Mouse (Mus musculus) thymus, postnatal 0 days (tissue): ENCODE measurements around the gene Cd274. TPM values are rescaled to one million over a fixed set of nuclear protein-coding genes. Genes with fewer than 3 reads are reported as not detected.

Source experiments
- DNase-seq: peaks from one replicate; pipeline ENCODE4 v3.0.0-alpha.2; 2015; ENCODE audit warnings: low spot score
- polyA plus RNA-seq: library from polyadenylated mRNA; unstranded; fragments of >200 nt; fragmentation: Nextera tagmentation; extraction: Ambion mirVana; gene quantifications from 2 replicates; pipeline ENCODE4 v1.2.1, GENCODE M21; 2015

The Cd274 gene
- polyA plus RNA-seq, 1 experiment from 2014 or later: 11.3 TPM

- DNase-seq: no peak
Observed at GRCm38 (mm10) chr19:29422796-29423195, 55.5 kb downstream of the Cd274 start.

DNA sequence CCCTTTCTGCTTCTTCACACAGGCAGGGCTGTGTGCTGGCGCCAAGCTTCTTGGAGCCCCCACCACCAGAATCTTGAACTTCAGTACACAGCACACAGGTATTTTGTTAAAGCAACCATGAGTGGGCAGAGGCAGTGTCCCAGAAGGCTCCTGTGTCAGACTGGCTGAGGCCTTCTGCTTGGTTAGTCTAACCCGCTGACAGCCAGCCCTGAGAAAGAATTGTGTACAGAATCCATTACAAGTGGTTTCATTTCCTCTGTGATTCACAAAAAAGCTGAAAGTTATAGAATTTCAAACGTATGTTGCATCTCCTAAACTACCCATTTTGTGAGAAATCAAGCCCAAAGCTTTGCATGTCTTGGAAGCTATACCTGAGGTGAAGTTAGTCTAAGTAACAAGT lies 63.3 kb downstream of the Cd274 start:
- no peak for DNase-seq

GRCm38 (mm10) chr19:29430953-29431352 lies 63.7 kb downstream of the Cd274 start:
- DNase-seq: peak; percentile 20

DNA sequence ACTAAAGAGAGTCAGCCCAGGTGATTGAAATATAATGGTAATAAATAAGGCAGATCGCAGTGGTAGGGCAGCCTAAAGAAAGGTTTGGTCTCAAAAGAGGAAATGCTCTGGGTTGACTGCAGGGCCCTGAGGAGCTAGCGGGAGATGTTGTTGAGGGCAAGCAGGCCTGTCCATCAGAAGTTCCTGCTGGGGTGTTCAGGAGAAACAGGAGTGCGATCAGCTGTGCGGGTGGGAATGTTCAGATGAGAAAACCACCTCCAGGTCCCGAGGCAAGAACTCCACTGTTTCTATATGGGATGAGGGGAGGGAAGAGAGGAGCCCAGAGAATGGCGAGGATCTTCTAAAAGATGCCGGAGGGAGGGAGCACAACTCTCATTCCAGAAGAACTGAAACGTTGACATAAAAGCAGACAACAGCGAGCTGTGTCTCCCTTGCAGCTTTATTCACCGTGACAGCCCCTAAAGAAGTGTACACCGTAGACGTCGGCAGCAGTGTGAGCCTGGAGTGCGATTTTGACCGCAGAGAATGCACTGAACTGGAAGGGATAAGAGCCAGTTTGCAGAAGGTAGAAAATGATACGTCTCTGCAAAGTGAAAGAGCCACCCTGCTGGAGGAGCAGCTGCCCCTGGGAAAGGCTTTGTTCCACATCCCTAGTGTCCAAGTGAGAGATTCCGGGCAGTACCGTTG lies 69.7 kb downstream of the Cd274 start:
- DNase-seq: no peak

Other genes with a start within 250 kb of the Cd274 start
- gene Jak2, start 115.6 kb upstream of the Cd274 start, polyA plus RNA-seq: 15.8 and 16.7 TPM in 2 replicates
- 13.5 and 15.1 TPM in 2 replicates for gene Insl6, start 42.1 kb upstream of the Cd274 start, polyA plus RNA-seq
- 0.51 and 0.59 TPM in 2 replicates for gene Rln1, start 32.8 kb upstream of the Cd274 start, polyA plus RNA-seq
- 308 and 317 TPM in 2 replicates for gene Plgrkt, start 65 bp upstream of the Cd274 start, polyA plus RNA-seq
- 4.6 and 4.9 TPM in 2 replicates for gene Pdcd1lg2, start 43.5 kb downstream of the Cd274 start, polyA plus RNA-seq
- gene Ric1, start 154.8 kb downstream of the Cd274 start, polyA plus RNA-seq: 13.4 and 16.5 TPM in 2 replicates